Comparison of ENCODE assay signal across 35 mouse cellular contexts in genomic region chr7:27379836-27380235, GRCm38 (mm10). TPM values are rescaled to one million over a fixed set of nuclear protein-coding genes. Genes with fewer than 3 reads are reported as not detected.
"Had no signal": no experiment of that assay in that cellular context is flagged by ENCODE, and none has a peak within 500 bp of the region (broad histone marks: within the 10 kb centered on the region; RNA-seq: fewer than 3 reads in every experiment).

No protein-coding gene starts in this region.

- ATAC-seq: forebrain, embryonic 13.5 days; forebrain, embryonic 14.5 days; forebrain, embryonic 15.5 days; forebrain, embryonic 16.5 days; forebrain, postnatal 0 days had no signal

- H3K9ac ChIP-seq: embryonic facial prominence, embryonic 12.5 days; forebrain, embryonic 12.5 days; forebrain, embryonic 13.5 days; forebrain, embryonic 15.5 days; forebrain, postnatal 0 days had no signal

- H3K4me3 ChIP-seq: embryonic facial prominence, embryonic 12.5 days; erythroblast, embryonic 14.5 days; forebrain, embryonic 10.5 days; forebrain, embryonic 12.5 days; forebrain, embryonic 13.5 days; forebrain, embryonic 15.5 days; gastrocnemius, adult 2 months; heart, adult 2 months; heart, embryonic 10.5 days had no signal

- H3K27ac ChIP-seq: embryonic facial prominence, embryonic 12.5 days; forebrain, embryonic 10.5 days; forebrain, embryonic 12.5 days; forebrain, embryonic 13.5 days; forebrain, embryonic 15.5 days; gastrocnemius, adult 2 months; heart, adult 2 months; heart, embryonic 10.5 days had no signal

- H3K36me3 ChIP-seq: embryonic facial prominence, embryonic 12.5 days; forebrain, embryonic 10.5 days; forebrain, embryonic 12.5 days; forebrain, embryonic 15.5 days; heart, embryonic 10.5 days had no signal

- H3K9me3 ChIP-seq: forebrain, embryonic 12.5 days; forebrain, embryonic 13.5 days; forebrain, embryonic 15.5 days; heart, embryonic 10.5 days had no signal

- DNase-seq: cerebellum, adult 18-20 months; cerebellum, adult 2 months; cerebellum, adult 8-10 months; cerebellum, adult 9-10 months; cerebellum, adult 9-11 months; cerebellum, postnatal 10 days; cerebellum, postnatal 14 days; cerebellum, postnatal 25 days; cerebellum, postnatal 36 days; embryo, embryonic 11 days; forebrain, postnatal 0 days; gastrocnemius, adult 2 months; gastrocnemius, postnatal 10 days; gastrocnemius, postnatal 14 days; gastrocnemius, postnatal 25 days; gastrocnemius, postnatal 36 days; heart, adult 11 months; heart, adult 18-20 months; heart, adult 2 months had no signal

- H3K4me2 ChIP-seq: embryonic facial prominence, embryonic 12.5 days; forebrain, embryonic 12.5 days; forebrain, embryonic 13.5 days; forebrain, embryonic 15.5 days had no signal

RNA-seq across cellular contexts. Expression of gene Gm20479, which starts 22.6 kb away (rescaled TPM):
- total RNA-seq: common myeloid progenitor, adult 5-6 weeks; forebrain, postnatal 0 days; gastrocnemius, adult 2 months; gastrocnemius, postnatal 10 days; gastrocnemius, postnatal 25 days; gastrocnemius, postnatal 36 days; gastrocnemius, postnatal 4 days; heart, adult 18-20 months; heart, adult 8-10 months had no signal
- polyA plus RNA-seq: cerebellum, adult 2 months; erythroblast, embryonic 14.5 days; forebrain, embryonic 11.5 days; forebrain, embryonic 12.5 days; forebrain, embryonic 13.5 days; forebrain, embryonic 16.5 days; forebrain, postnatal 0 days; frontal cortex, adult 2 months; gonadal fat pad, adult 2 months; heart, adult 2 months had no signal

RNA-seq across cellular contexts. Expression of gene Ltbp4, which starts 42.3 kb away (rescaled TPM):
- total RNA-seq: common myeloid progenitor, adult 5-6 weeks; granulocyte monocyte progenitor cell, adult 5-6 weeks had no signal
